Mouse (Mus musculus): ENCODE data around the gene Mboat7. TPM values are rescaled to one million over a fixed set of nuclear protein-coding genes. Genes with fewer than 3 reads are reported as not detected.

Mboat7 gene
- polyA plus RNA-seq, 1 experiment from 2014 or later = 22.0 TPM

DNA sequence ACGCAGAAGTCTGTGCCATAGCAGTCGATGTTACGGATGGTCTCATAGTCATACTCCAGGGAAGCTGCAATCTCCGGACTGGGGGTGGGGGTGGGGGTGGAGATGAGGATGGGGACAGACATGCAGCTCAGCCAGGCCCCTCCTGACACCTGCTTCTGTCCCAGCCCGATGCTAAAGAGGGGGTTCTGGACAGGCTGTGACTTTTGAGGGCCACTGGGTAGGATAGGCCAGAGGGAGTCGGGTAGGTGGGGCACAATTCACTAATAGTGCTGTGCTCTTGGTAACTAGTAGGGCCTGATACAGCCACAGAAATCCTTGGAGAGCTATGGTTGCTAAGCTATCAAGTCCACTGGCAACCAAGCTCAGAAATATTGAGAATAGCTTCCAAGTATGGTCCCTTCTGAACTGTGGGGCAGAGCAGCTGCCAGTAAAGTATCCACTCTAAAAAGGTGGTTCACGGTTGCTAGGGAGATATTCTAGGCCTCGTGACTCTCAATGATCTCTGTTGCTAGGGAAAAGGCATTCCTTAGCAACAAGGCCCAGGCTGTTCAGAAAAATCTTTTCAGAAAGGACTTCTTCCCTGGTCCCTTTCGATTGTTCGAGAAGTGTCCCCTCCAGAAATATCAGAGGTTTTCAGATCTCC lies 9.3 kb downstream of the Mboat7 start:
- H3K36me3 ChIP-seq (ENCODE audit: control insufficient read depth, insufficient read depth) = no peaks in the 10 kb centered on the region; the same call in 1 of the 2 replicates
- ATAC-seq (ENCODE audit: low read depth) = no peak
- H3K4me3 ChIP-seq (ENCODE audit: low read depth, low read length) = no peak overlapping the region

GRCm38 (mm10) chr7:3677342-3677741 lies 16.0 kb downstream of the Mboat7 start, which contains the start of gene Tmc4:
Tmc4 (minus strand) TSS chr7:3677553.
- Histone ChIP-seq H3K4me2 (ENCODE audit: low read depth, low read length) (no peak within 1 kb of the TSS), H3K4me3 (ENCODE audit: low read depth, low read length) (no peak within 1 kb of the TSS), H3K27ac (ENCODE audit: low read length) (no peak within 1 kb of the TSS), H3K4me1 (ENCODE audit: control insufficient read depth, low read depth, low read length) (no peaks in the 10 kb centered on the region), H3K9ac (ENCODE audit: low read depth, low read length) (no peak within 1 kb of the TSS), H3K9me3 (replicated peaks; ENCODE audit: control insufficient read depth, low read length) (no peaks in the 10 kb centered on the region), H3K36me3 (ENCODE audit: control insufficient read depth, insufficient read depth) (no peaks in the 10 kb centered on the region), H3K27me3 (ENCODE audit: control insufficient read depth, insufficient read depth, low read depth, low read length) (no peaks in the 10 kb centered on the region)
- peak; percentile 12; the same call in 1 of the 2 replicates for ATAC-seq (ENCODE audit: low read depth)
- WGBS (ENCODE audit: insufficient replicate concordance) = 62% methylated on average over 9 of the region's 9 CpGs

More for the DNA sequence above, 9.3 kb downstream of the Mboat7 start:
- H3K4me2 ChIP-seq (ENCODE audit: low read depth, low read length) = no peak overlapping the region
- no peaks in the 10 kb centered on the region for H3K4me1 ChIP-seq (ENCODE audit: control insufficient read depth, low read depth, low read length)
- no peaks in the 10 kb centered on the region for H3K9me3 ChIP-seq (replicated peaks; ENCODE audit: control insufficient read depth, low read length)
- 72% methylated on average over 10 of the region's 10 CpGs for WGBS (ENCODE audit: insufficient replicate concordance)
- H3K9ac ChIP-seq (ENCODE audit: low read depth, low read length) = no peak overlapping the region
- H3K27me3 ChIP-seq (ENCODE audit: control insufficient read depth, insufficient read depth, low read depth, low read length) = no peaks in the 10 kb centered on the region
- no peak overlapping the region for H3K27ac ChIP-seq (ENCODE audit: low read length)

GRCm38 (mm10) chr7:3676371-3676770 lies 17.0 kb downstream of the Mboat7 start:
- no peaks in the 10 kb centered on the region for H3K4me1 ChIP-seq (ENCODE audit: control insufficient read depth, low read depth, low read length)
- H3K27ac ChIP-seq (ENCODE audit: low read length) = no peak overlapping the region
- WGBS (ENCODE audit: insufficient replicate concordance) = 75% methylated on average over 12 of the region's 12 CpGs
- no peak overlapping the region for H3K9ac ChIP-seq (ENCODE audit: low read depth, low read length)
- no peaks in the 10 kb centered on the region for H3K27me3 ChIP-seq (ENCODE audit: control insufficient read depth, insufficient read depth, low read depth, low read length)
- no peaks in the 10 kb centered on the region for H3K9me3 ChIP-seq (replicated peaks; ENCODE audit: control insufficient read depth, low read length)
- no peak overlapping the region for H3K4me3 ChIP-seq (ENCODE audit: low read depth, low read length)
- no peak for ATAC-seq (ENCODE audit: low read depth)
- H3K4me2 ChIP-seq (ENCODE audit: low read depth, low read length) = no peak overlapping the region
- H3K36me3 ChIP-seq (ENCODE audit: control insufficient read depth, insufficient read depth) = no peaks in the 10 kb centered on the region

- no peaks in the 10 kb centered on the region for H3K27me3 ChIP-seq (ENCODE audit: control insufficient read depth, insufficient read depth, low read depth, low read length)
- no peak overlapping the region for H3K4me2 ChIP-seq (ENCODE audit: low read depth, low read length)
- H3K4me1 ChIP-seq (ENCODE audit: control insufficient read depth, low read depth, low read length) = no peaks in the 10 kb centered on the region
- no peaks in the 10 kb centered on the region for H3K9me3 ChIP-seq (replicated peaks; ENCODE audit: control insufficient read depth, low read length)
- no peak for ATAC-seq (ENCODE audit: low read depth)
- 64% methylated on average over 3 of the region's 3 CpGs for WGBS (ENCODE audit: insufficient replicate concordance)
- H3K27ac ChIP-seq (ENCODE audit: low read length) = no peak overlapping the region
- H3K4me3 ChIP-seq (ENCODE audit: low read depth, low read length) = no peak overlapping the region
- no peaks in the 10 kb centered on the region for H3K36me3 ChIP-seq (ENCODE audit: control insufficient read depth, insufficient read depth)
- H3K9ac ChIP-seq (ENCODE audit: low read depth, low read length) = no peak overlapping the region
These were observed 18.1 kb downstream of the Mboat7 start for GRCm38 (mm10) chr7:3675228-3675548.

GRCm38 (mm10) chr7:3674507-3675227 lies 18.7 kb downstream of the Mboat7 start:
- Histone ChIP-seq H3K36me3 (ENCODE audit: control insufficient read depth, insufficient read depth) (no peaks in the 10 kb centered on the region), H3K9ac (ENCODE audit: low read depth, low read length) (no peak overlapping the region), H3K27me3 (ENCODE audit: control insufficient read depth, insufficient read depth, low read depth, low read length) (no peaks in the 10 kb centered on the region), H3K4me2 (ENCODE audit: low read depth, low read length) (no peak overlapping the region), H3K4me1 (ENCODE audit: control insufficient read depth, low read depth, low read length) (no peaks in the 10 kb centered on the region), H3K27ac (ENCODE audit: low read length) (no peak overlapping the region), H3K9me3 (replicated peaks; ENCODE audit: control insufficient read depth, low read length) (no peaks in the 10 kb centered on the region), H3K4me3 (ENCODE audit: low read depth, low read length) (no peak overlapping the region)
- ATAC-seq (ENCODE audit: low read depth) = peak; percentile 81
- WGBS (ENCODE audit: insufficient replicate concordance) = 44% methylated on average over 10 of the region's 10 CpGs

DNA sequence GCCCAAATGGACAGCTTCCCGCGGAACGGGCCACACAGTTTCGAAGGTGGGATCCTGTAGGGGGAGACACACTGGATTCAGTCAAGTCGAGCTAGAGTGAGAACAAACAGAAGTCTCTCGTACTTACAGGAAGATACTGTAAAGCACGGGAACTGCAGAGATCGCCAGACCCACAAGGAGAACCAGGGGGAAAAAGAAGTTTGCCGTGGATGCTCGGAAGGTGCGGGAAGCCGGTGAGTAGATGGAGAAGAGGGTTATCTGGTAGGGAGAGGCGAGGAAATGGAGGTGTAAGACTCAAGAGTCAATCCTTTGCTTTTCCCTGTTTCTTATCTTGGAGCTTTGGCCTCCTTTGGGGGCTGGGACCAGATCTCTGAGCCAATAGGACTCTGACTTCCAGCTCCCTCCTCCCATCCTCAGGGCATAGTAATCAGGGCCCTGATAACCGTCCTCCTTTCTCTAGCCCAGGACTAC lies 26.4 kb downstream of the Mboat7 start:
- H3K9ac ChIP-seq (ENCODE audit: low read depth, low read length) = peak overlapping the region; percentile 52
- H3K4me2 ChIP-seq (ENCODE audit: low read depth, low read length) = peak overlapping the region; percentile 88
- WGBS (ENCODE audit: insufficient replicate concordance) = 27% methylated on average over 14 of the region's 14 CpGs
- peaks cover 9% of the 10 kb centered on the region for H3K36me3 ChIP-seq (ENCODE audit: control insufficient read depth, insufficient read depth)
- ATAC-seq (ENCODE audit: low read depth) = peak; percentile 28
- H3K9me3 ChIP-seq (replicated peaks; ENCODE audit: control insufficient read depth, low read length) = no peaks in the 10 kb centered on the region
- H3K4me3 ChIP-seq (ENCODE audit: low read depth, low read length) = peak overlapping the region; percentile 85
- peak overlapping the region; percentile 51 for H3K27ac ChIP-seq (ENCODE audit: low read length)
- no peaks in the 10 kb centered on the region for H3K27me3 ChIP-seq (ENCODE audit: control insufficient read depth, insufficient read depth, low read depth, low read length)
- H3K4me1 ChIP-seq (ENCODE audit: control insufficient read depth, low read depth, low read length) = peaks cover 36% of the 10 kb centered on the region

DNA sequence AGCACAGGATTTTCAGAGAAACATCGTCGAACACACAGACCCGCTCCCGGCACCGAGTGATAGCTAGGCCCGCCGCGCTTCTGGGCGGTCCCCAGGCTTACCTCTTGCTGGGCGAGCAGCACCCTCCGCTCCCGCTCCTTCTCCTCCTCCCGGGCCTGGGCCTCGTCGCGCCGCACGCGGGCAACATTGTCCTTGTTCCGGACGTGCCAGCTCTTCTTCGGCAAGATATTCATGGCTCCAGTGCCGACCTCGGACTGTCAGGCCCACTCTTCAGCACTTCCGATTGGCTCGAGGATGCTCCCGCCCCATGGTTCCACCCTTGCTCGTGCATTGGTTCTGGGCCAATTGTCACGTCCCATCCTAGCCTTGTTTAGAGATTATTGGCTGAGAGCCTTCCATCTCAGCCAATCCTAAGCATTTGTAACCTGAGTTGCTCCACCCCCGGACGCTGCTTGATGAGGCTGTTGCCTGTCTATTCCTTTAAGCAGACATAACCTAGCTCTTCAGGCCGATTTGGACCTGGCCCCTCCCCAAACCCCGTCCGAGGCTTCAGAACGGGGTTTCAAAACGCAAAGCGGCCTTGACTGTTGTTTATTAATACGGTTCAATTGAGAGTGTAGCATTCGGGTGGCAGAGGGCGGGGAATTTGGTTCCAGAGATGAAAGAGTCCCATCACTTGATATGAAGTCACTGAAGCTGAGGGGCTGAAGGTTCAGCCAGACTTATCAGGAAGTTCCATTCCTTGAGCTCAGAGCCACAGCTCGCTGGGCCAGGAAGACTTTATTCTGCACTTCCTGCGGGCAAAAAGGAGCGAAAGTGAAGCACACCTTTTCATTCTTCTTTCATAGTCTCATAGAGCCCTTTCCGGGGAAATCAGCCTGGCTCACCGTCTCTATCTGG lies 27.9 kb downstream of the Mboat7 start, which contains the start of gene Leng1:
Gene Leng1 (minus strand): TSS at position 626 of the 900 bp plus-strand sequence.
- peak within 1 kb of the TSS; percentile 95 for H3K4me2 ChIP-seq (ENCODE audit: low read depth, low read length)
- WGBS (ENCODE audit: insufficient replicate concordance) = 3% methylated on average over 45 of the region's 45 CpGs
- ATAC-seq (ENCODE audit: low read depth) = peak; percentile 98
- peak within 1 kb of the TSS; percentile 93 for H3K9ac ChIP-seq (ENCODE audit: low read depth, low read length)
- H3K4me1 ChIP-seq (ENCODE audit: control insufficient read depth, low read depth, low read length) = peaks cover 36% of the 10 kb centered on the region
- peak within 1 kb of the TSS; percentile 85 for H3K4me3 ChIP-seq (ENCODE audit: low read depth, low read length)
- H3K9me3 ChIP-seq (replicated peaks; ENCODE audit: control insufficient read depth, low read length) = no peaks in the 10 kb centered on the region
- peak within 1 kb of the TSS; percentile 95 for H3K27ac ChIP-seq (ENCODE audit: low read length)
- H3K27me3 ChIP-seq (ENCODE audit: control insufficient read depth, insufficient read depth, low read depth, low read length) = no peaks in the 10 kb centered on the region
- peaks cover 21% of the 10 kb centered on the region for H3K36me3 ChIP-seq (ENCODE audit: control insufficient read depth, insufficient read depth)

DNA sequence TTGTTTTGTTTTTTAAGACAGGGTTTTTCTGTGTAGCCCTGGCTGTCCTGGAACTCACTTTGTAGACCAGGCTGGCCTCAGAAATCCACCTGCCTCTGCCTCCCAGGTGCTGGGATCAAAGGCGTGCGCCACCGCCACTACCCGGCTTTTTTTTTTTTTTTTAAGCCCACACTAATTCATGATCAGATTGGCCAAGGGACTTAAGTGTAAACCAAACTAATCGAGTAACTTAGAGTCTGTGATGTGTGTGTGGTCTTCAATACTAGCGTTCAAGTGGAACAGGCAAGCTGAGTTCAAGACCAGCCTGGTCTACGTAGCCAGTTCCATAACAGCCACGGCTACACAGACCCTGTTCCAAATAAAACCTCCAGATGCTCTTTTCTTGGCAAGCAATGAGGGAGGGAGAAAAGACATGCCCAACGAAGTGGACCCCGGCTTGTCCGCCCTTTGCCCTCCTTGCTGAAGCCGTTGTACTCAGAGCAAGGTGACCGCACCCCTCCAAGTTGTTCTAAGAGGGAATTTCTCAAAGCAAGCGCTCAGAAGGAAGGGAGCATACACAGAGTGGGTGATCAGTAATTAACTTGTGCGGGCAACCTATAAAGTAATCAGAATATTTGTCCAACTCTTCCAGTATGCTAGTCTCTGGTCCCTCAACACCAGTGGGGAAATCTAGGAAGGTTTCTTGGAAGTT lies 28.7 kb downstream of the Mboat7 start:
- peak overlapping the region; percentile 93 for H3K9ac ChIP-seq (ENCODE audit: low read depth, low read length)
- peak; percentile 17; the same call in 1 of the 2 replicates for ATAC-seq (ENCODE audit: low read depth)
- H3K27me3 ChIP-seq (ENCODE audit: control insufficient read depth, insufficient read depth, low read depth, low read length) = no peaks in the 10 kb centered on the region
- H3K36me3 ChIP-seq (ENCODE audit: control insufficient read depth, insufficient read depth) = peaks cover 29% of the 10 kb centered on the region
- H3K4me3 ChIP-seq (ENCODE audit: low read depth, low read length) = peak overlapping the region; percentile 85
- peaks cover 36% of the 10 kb centered on the region for H3K4me1 ChIP-seq (ENCODE audit: control insufficient read depth, low read depth, low read length)
- H3K9me3 ChIP-seq (replicated peaks; ENCODE audit: control insufficient read depth, low read length) = no peaks in the 10 kb centered on the region
- WGBS (ENCODE audit: insufficient replicate concordance) = 20% methylated on average over 15 of the region's 15 CpGs
- H3K27ac ChIP-seq (ENCODE audit: low read length) = peak overlapping the region; percentile 95
- peak overlapping the region; percentile 95 for H3K4me2 ChIP-seq (ENCODE audit: low read depth, low read length)

All from liver, embryonic 16.5 days (tissue).